Mouse (Mus musculus) megakaryocyte progenitor cell, adult 5-6 weeks (primary cell): ENCODE results near the gene Myh6. TPM values are rescaled to one million over a fixed set of nuclear protein-coding genes. Genes with fewer than 3 reads are reported as not detected.

ENCODE experiments used
- ATAC-seq: replicated peaks from 2 replicates; pipeline ENCODE4 v1.8.0; 2016; ENCODE audit warnings: mild to moderate bottlenecking, moderate TSS enrichment, inconsistent platforms; ENCODE audit not compliant: poor library complexity
- total RNA-seq, 2 experiments: library from RNA; stranded (forward) in 1 of 2; stranded (reverse) in 1 of 2; fragments of 157-497, 149-512 nt in 1 of 2; fragments of 200-1000 nt in 1 of 2; gene quantifications; 2 replicates each; pipeline versions ENCODE4 v1.2.3 to v1.2.4; 2015 to 2017

Gene Myh6
- total RNA-seq, 2 experiments from 2014 or later = not detected

DNA sequence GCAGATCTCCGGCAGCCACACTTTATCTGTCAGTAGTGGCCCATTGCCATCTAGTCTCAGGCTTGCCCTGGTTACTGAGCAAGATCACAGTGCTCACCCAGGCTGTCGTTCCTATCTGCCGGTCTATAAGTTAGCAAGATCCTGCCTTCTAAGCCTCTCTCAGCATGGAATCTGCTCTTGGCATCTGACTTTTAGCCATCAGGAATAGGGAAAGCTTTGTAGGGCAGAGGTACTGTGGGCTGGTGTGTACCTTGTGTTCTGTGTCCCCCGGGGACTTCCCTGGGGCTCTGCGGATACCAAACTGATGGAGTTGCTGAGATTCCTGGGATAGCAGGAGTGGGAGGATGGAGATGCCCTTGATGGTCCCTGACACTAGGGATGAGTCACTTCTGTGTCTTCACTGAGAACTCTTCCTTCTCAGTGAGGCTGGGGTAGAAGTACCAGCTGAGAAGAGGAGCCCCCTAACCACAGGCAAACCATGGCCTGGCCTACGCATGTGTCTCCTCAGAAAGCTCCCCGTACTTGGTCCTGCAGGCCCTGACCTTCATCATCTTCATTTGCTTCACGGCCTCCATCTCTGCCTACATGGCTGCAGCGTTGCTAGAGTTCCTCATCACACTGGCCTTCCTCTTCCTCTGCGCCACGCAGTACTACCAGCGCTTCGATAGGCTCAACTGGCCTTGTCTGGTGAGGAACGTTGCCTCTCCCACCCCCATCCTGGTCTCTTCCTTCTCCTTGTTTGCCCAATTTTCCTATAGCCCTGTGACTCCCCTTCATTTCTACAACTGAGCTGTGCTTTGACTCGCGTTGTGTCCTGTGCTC lies 29.2 kb downstream of the Myh6 start:
- no peak for ATAC-seq

DNA sequence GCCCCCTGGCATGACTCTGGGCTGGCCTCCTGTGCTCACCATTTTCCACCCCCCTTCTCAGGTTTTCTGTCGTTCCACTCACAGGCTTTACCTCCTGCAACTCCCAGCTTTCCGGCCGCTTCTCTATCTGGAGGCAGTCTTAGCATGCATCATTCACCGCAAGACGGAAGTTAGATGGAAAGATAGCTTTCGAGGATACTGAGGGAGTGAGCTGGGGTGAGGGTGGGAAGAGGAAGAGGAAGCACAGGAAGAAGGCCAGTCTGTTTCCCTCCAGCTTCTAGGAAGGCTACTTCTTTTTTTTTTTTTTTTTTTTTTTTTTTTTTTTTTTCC lies 29.9 kb downstream of the Myh6 start:
- peak; percentile 61 for ATAC-seq

GRCm38 (mm10) chr14:54935904-54936830 lies 30.6 kb downstream of the Myh6 start, which contains the start of gene Cmtm5:
TSS of gene Cmtm5 (plus strand) at chr14:54936261.
- ATAC-seq = no peak

DNA sequence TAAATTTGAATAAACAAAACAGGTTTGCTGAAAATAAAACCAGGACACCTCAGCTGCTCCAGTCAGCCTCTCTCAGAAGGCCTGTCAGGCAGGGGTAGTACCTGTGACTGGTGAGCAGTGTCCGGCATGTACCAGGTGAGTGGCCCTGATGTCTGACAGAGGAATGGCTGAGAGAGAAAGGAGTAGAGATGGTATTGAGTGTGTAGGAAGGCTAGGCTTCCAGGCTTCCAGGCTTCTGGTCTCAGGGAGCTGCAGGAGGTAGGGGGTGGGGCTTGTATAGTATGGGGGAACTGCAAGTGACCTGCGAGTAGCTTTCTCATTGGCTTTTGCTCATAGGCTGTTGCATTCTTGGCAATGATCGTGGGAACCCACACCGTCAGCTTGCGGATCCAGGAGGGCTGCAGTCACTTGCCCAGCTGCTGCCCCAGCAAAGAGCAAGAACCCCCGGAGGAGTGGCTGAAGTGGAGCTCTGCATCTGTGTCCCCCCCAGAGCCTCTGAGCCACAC lies 34.0 kb downstream of the Myh6 start, which contains the start of gene Il25:
Gene Il25 (plus strand): TSS at position 51 of the 506 bp plus-strand sequence.
- no peak for ATAC-seq

- ATAC-seq = no peak
Measured at GRCm38 (mm10) chr14:54930431-54930830, 36.3 kb downstream of the Myh6 start.

DNA sequence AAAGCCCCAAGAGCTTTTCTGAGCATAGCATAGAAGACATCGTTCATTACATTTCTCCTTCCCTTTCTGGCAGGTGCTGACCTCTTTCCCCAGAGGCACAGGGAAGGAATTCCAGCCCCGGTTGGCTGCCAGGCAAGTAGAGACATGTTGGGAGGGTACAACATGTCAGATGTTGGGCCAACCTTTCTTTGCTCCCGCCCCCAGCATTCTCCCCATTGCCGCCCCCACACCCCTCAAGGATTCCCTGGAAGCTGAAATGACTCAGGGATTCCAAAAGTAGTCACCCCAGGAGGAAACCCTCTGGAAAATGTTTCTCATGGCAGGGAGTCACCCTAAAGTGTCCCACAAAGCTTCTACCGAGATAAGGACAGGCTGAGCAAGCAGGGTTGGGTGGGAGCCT lies 36.9 kb downstream of the Myh6 start:
- ATAC-seq = no peak

GRCm38 (mm10) chr14:54927296-54927695 lies 39.4 kb downstream of the Myh6 start:
- ATAC-seq = no peak

GRCm38 (mm10) chr14:54926401-54927158 lies 40.1 kb downstream of the Myh6 start:
- no peak for ATAC-seq

- peak; percentile 35 for ATAC-seq
Measured at GRCm38 (mm10) chr14:54925349-54926342, 41.1 kb downstream of the Myh6 start, which contains the start of gene Efs. TSS of gene Efs (minus strand) at chr14:54926126.

- peak; percentile 67 for ATAC-seq
Measured at GRCm38 (mm10) chr14:54924641-54925348, 41.9 kb downstream of the Myh6 start.

GRCm38 (mm10) chr14:54920076-54920685 lies 46.5 kb downstream of the Myh6 start:
- ATAC-seq = no peak

GRCm38 (mm10) chr14:54913343-54913742 lies 53.4 kb downstream of the Myh6 start:
- no peak for ATAC-seq

GRCm38 (mm10) chr14:54912886-54913285 lies 53.8 kb downstream of the Myh6 start, which contains the start of gene Slc22a17:
TSS of gene Slc22a17 (minus strand) at chr14:54913132.
- peak; percentile 70 for ATAC-seq

GRCm38 (mm10) chr14:54912109-54912850 lies 54.4 kb downstream of the Myh6 start:
- no peak for ATAC-seq

GRCm38 (mm10) chr14:54908682-54909081 lies 58.0 kb downstream of the Myh6 start:
- peak; percentile 42; the same call in 1 of the 2 replicates for ATAC-seq

DNA sequence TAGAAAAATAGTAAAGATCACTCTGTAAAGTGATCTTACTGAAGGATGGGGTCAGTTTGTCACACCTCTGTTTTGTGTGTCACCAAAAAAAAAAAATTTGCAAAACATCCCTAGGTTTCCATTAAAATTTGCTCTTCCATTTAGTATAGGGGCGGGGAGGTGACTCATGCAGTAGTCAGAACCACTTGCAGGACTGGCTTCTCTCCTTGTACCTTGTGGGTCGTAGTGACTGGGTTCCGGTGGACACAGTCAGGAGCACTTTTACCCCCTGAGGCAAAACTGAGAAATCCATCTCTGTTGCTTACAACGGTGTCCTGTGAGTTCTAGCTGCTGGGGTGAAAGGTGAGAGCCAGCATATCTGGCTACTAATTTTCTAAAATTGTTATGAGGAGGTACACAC lies 63.1 kb downstream of the Myh6 start:
- no peak for ATAC-seq

GRCm38 (mm10) chr14:54900383-54900782 lies 66.3 kb downstream of the Myh6 start:
- peak; percentile 88 for ATAC-seq

DNA sequence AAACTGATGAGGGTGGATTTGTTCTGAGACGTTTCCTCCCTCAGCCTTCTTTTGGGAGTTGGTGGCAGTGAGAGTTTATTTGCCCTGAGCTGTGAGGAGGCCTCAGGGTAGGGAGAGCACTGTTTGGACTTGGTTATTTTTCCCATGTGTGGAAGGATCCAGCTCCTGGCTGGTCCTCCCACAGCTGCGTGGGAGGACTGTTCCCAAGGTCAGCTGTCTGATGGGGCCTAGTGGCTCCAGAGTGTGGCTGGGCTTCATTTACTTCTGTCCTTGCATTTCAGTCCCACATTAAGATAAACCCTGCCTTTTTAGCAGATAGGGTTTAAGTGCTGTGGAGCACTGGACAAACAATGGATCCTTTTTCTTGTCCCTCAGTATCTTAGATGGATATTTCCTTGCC lies 69.3 kb downstream of the Myh6 start:
- ATAC-seq = no peak
